Mouse (Mus musculus) gastrocnemius, adult 18-20 months (tissue): ENCODE data around the gene Kctd20. TPM values are rescaled to one million over a fixed set of nuclear protein-coding genes. Genes with fewer than 3 reads are reported as not detected.

ENCODE experiments used
- DNase-seq: peaks from one replicate; pipeline ENCODE4 v3.0.0; 2021; ENCODE audit warnings: low spot score
- long read RNA-seq, 2 experiments: library from polyadenylated mRNA; stranded (forward); transcript quantifications; one replicate each; pipeline ENCODE4 v2.0.0; 2021
- total RNA-seq, 2 experiments: library from RNA; stranded (reverse); gene quantifications; 2 replicates each; pipeline ENCODE4 v1.2.3; 2021

The Kctd20 gene
- 10 to 100 TPM; 37.1 to 42.1 TPM for total RNA-seq
- long read RNA-seq, experiment 1, full-length matches to known transcripts = 69 of 79 reads
- long read RNA-seq, experiment 1, partial matches to known transcripts = 3 of 79 reads
- long read RNA-seq, experiment 1, other reads (novel, unspliced or antisense) = 7 of 79 reads
- long read RNA-seq, experiment 2, full-length matches to known transcripts = 65 of 71 reads
- long read RNA-seq, experiment 2, partial matches to known transcripts = 4 of 71 reads
- long read RNA-seq, experiment 2, other reads (novel, unspliced or antisense) = 2 of 71 reads

GRCm38 (mm10) chr17:28951831-28952799 lies at the start of gene Kctd20:
Gene Kctd20, plus strand, starts transcription at chr17:28951950.
- peak; percentile 92 for DNase-seq

GRCm38 (mm10) chr17:28904546-28905376 lies 47.0 kb upstream of the Kctd20 start:
- peak; percentile 68 for DNase-seq

- no peak for DNase-seq
Measured at GRCm38 (mm10) chr17:28905377-28905916, 46.3 kb upstream of the Kctd20 start.

- DNase-seq = no peak
Measured at GRCm38 (mm10) chr17:28907959-28908358, 43.8 kb upstream of the Kctd20 start.

DNA sequence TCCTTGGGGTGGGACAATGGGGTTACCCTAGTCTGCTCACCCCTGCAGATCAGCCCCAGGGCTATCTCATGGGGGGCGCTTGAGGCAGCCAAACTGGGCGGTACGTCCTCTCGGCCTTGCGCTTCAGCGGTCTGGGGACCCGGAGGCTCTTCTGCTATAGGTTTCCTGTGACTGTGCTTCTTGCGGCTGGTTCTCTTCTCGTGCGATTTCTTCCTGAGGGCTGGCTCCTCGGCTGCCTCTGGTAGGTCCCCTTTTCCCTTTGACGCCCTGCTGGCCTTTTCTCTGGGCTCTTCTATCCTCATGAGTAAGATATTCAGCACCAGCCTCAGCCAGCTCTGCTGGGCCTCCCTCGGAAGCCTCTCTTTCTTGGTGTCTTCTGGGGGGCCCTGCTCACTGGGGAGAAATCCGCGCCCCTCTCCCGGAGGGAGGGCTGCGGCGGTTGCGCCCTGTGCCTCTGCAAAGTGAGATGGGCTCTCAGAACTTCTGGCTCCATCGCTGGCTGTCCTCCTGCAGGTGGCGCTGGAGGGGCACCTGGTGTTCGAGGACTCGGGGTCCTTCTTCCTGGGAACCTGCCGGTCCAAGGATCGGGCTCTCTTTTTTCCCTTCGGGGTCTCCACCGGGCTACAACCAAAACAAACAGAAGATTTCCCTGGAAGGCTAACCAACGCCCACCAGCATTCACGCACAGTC lies 42.4 kb upstream of the Kctd20 start:
- peak; percentile 42 for DNase-seq

- DNase-seq = no peak
Measured at GRCm38 (mm10) chr17:28910139-28910538, 41.6 kb upstream of the Kctd20 start.

DNA sequence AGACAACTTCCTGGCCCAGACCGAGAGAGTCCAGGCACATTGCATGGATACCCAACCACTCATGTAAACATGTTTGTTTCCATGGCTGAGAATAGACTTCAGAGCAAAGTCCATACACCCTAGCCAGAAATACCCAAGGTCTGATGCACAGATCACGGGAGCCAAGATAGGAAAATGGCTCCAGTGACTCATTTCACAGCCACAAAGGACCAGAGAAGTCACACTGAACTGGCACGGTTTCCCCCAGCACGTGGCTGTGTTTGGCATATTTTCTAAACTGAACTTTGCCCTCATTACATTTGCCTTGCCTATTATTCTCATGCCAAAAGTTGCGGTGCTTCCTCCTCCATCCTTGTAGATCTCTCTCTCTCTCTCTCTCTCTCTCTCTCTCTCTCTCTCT lies 38.5 kb upstream of the Kctd20 start:
- no peak for DNase-seq

DNA sequence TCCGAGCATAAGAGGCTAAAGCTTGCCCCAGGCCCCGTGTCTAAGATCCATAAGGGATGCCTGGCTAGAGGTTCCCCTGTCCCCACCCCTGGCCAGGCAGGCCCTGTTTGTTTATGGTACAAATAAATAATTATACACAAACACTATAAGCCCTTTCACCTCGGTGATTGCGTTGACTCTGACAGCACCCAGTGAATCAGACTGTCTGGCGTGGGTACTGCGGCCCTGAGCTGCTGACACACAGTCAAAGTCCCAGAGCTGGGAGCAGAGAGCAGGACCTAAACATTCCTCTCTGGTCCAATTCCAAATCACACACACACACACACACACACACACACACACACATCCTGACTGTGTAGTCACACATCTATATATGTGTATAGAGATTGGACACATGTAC lies 37.8 kb upstream of the Kctd20 start:
- no peak for DNase-seq

- DNase-seq = no peak
Measured at GRCm38 (mm10) chr17:28915060-28915628, 36.6 kb upstream of the Kctd20 start, which contains the start of gene 4930539E08Rik. Gene 4930539E08Rik, minus strand, starts transcription at chr17:28915324.

GRCm38 (mm10) chr17:28916520-28916919 lies 35.2 kb upstream of the Kctd20 start:
- DNase-seq = no peak

GRCm38 (mm10) chr17:28921086-28921485 lies 30.7 kb upstream of the Kctd20 start:
- DNase-seq = no peak

- no peak for DNase-seq
Measured at GRCm38 (mm10) chr17:28922096-28922495, 29.7 kb upstream of the Kctd20 start.

DNA sequence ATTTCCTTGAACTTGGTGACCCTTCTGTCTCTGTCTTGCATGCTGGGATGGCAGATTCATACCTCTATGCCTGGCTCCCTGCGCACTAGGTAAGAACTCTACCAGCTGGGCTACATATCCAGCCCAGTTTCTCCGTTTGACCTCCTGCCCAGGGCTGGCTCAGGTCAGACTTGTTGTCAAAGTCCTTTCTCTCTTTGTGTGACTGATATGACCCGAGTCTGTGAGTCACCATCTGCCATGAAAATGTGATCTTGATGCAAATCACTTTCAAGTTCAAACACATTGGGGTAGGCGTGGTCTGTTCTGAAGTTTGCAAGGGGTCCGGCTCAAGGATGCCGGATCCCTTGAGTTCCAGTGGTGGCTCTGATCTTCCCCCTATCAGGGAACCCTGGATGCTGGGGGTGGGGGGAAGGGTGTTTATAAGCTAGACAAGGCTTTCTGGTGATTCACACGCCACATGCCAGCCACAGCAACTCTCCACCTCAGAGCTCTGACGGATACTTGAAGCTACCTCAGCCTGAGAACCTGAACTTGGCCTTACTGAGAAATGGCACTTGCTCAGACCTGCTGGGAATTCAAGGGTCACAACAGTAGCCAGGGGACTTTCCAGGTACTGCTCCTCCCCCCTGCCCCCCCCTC lies 26.7 kb upstream of the Kctd20 start:
- DNase-seq = no peak

- DNase-seq = peak; percentile 85
Measured at GRCm38 (mm10) chr17:28926380-28926779, 25.4 kb upstream of the Kctd20 start.

GRCm38 (mm10) chr17:28926866-28927635 lies 24.7 kb upstream of the Kctd20 start:
- no peak for DNase-seq

DNA sequence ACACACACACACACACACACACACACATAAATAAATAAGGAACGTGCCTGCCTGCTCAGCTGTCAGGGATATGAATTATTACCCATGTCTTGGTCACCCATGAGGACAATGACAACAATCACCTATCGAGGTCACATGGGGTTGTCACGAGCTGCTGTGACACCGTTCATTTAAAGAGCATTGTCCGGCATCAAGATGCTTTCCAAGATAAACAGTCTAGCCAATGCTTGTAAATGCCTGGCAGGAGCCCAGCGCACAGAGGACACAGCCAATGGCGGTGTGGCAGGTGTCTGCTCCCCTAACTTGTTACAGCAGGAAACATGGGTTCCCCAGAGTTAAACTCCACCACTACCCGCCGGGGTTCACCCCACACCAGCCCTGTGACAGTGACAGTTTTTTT lies 23.7 kb upstream of the Kctd20 start:
- no peak for DNase-seq

- no peak for DNase-seq
Measured at GRCm38 (mm10) chr17:28929369-28929768, 22.4 kb upstream of the Kctd20 start.

GRCm38 (mm10) chr17:28930392-28931074 lies 21.2 kb upstream of the Kctd20 start:
- peak; percentile 90 for DNase-seq
